Mouse (Mus musculus) adrenal gland, postnatal 4 days (tissue): ENCODE results near the gene Dnajb1. TPM values are rescaled to one million over a fixed set of nuclear protein-coding genes. Genes with fewer than 3 reads are reported as not detected.
A peak's percentile ranks its signal among the peaks of the same experiment; 100 is the strongest.

ENCODE experiments used
- DNase-seq, 2 experiments: peaks; one replicate each; pipeline ENCODE4 v3.0.0; 2021 to 2022; ENCODE audit warnings: low spot score in 2 of 2, mixed read lengths in 2 of 2
- total RNA-seq, 2 experiments: library from RNA; stranded (reverse); gene quantifications; 2 replicates each; pipeline ENCODE4 v1.2.3; 2021

The Dnajb1 gene
- total RNA-seq, 2 experiments from 2014 or later = 29.4 to 29.9 TPM

GRCm38 (mm10) chr8:83609086-83609485 lies 1.1 kb downstream of the Dnajb1 start:
- no peak for DNase-seq

- no peak for DNase-seq
Measured at GRCm38 (mm10) chr8:83609547-83610180, 1.7 kb downstream of the Dnajb1 start.

- DNase-seq = no peak
Measured at GRCm38 (mm10) chr8:83611921-83612320, 3.9 kb downstream of the Dnajb1 start.

GRCm38 (mm10) chr8:83613695-83614094 lies 5.7 kb downstream of the Dnajb1 start:
- no peak for DNase-seq

- DNase-seq = no peak
Measured at GRCm38 (mm10) chr8:83616625-83617024, 8.6 kb downstream of the Dnajb1 start.

- DNase-seq = no peak
Measured at GRCm38 (mm10) chr8:83617111-83617510, 9.1 kb downstream of the Dnajb1 start.

- DNase-seq = no peak
Measured at GRCm38 (mm10) chr8:83618566-83618965, 10.6 kb downstream of the Dnajb1 start.

GRCm38 (mm10) chr8:83619568-83620285 lies 11.7 kb downstream of the Dnajb1 start:
- DNase-seq = no peak

GRCm38 (mm10) chr8:83621691-83622388 lies 13.8 kb downstream of the Dnajb1 start:
- DNase-seq = no peak

- peak; percentile 49 to 63 for DNase-seq
Measured at GRCm38 (mm10) chr8:83622389-83622989, 14.5 kb downstream of the Dnajb1 start.

GRCm38 (mm10) chr8:83623549-83623948 lies 15.6 kb downstream of the Dnajb1 start:
- DNase-seq = no peak

- DNase-seq = no peak
Measured at GRCm38 (mm10) chr8:83624739-83625138, 16.7 kb downstream of the Dnajb1 start.

- DNase-seq = no peak
Measured at GRCm38 (mm10) chr8:83625676-83626299, 17.8 kb downstream of the Dnajb1 start.

- no peak for DNase-seq
Measured at GRCm38 (mm10) chr8:83632083-83632707, 24.2 kb downstream of the Dnajb1 start.

- DNase-seq = no peak
Measured at GRCm38 (mm10) chr8:83638856-83639255, 30.9 kb downstream of the Dnajb1 start.

GRCm38 (mm10) chr8:83639649-83640048 lies 31.7 kb downstream of the Dnajb1 start:
- no peak for DNase-seq

GRCm38 (mm10) chr8:83647511-83647910 lies 39.5 kb downstream of the Dnajb1 start:
- DNase-seq = no peak

- no peak for DNase-seq
Measured at GRCm38 (mm10) chr8:83648031-83648430, 40.0 kb downstream of the Dnajb1 start.

GRCm38 (mm10) chr8:83649699-83650098 lies 41.7 kb downstream of the Dnajb1 start:
- DNase-seq = no peak

- peak; percentile 81 to 91 for DNase-seq
Measured at GRCm38 (mm10) chr8:83652030-83652743, 44.2 kb downstream of the Dnajb1 start, which contains the start of gene Gipc1. Gipc1 (plus strand) TSS chr8:83652677.
